Mouse (Mus musculus) cortical plate, adult 2 months (tissue): ENCODE measurements around the gene Acpp.

Experiments
- CTCF ChIP-seq: fragments of 200-500 bp; IDR thresholded peaks from 2 replicates; pipeline ENCODE4 v1.5.1; 2011; ENCODE audit warnings: mild to moderate bottlenecking, control low read depth, low read length; ENCODE audit not compliant: insufficient read depth; ENCODE audit errors: extremely low read depth
- POLR2A ChIP-seq: fragments of 200-500 bp; IDR thresholded peaks from 2 replicates; pipeline ENCODE4 v1.6.1; 2011; ENCODE audit warnings: mild to moderate bottlenecking, low read length, control low read depth; ENCODE audit not compliant: insufficient read depth; ENCODE audit errors: extremely low read depth

DNA sequence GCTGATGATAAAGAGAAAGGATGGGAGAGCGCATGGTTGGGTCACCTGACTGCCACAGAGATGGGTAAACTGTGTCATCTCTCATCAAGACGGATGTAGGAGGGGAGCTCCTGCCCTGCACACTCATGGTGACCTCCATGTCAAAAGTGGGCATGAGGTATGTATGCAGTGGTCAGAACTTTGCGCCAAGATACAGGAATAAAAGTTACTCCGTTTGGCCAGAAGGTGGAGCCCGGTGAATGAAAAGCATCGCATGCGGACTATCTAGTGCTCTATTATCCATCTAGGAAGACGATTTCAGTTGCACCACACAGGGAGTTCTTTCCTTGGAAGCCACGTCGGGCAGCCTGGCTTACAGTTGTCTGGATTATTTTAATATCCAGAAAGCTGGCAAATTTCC lies 22.0 kb downstream of the Acpp start:
- TF ChIP-seq POLR2A, result no peak
- TF ChIP-seq CTCF, result peak; percentile 72
